In the genomic region with DNA sequence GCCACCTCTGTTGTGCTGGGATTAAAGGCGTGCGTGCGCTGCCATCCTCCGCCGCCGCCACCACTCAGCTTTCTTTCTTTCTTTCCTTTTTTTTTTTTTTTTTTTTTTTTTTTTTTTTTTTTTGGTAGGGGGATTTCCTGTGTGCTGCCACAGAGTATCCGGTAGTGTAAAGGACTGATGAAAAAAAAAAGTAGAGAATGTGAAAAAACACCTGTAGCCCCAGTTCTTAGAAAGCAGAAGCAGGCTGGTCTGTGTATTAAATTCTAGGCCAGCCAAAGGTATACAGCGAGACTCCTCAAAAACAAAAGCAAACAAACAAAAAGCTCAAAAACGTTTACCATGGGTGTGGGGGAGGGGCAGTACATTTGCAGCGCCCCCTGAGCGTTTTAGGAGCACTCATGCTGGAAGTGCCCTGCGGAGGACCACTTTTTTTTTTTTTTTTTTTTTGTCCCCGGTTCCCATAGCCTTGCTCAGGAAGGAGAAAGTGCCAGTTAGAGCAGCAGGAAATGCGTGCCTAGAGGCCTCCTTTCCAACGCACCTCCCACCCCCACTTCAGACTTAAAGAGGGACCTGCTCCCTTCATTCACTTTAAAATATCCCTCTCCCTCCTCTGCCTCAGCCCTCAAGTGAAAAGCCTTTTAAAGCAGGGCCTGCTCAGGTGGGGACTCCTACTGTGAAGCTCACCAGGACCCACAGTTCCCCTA, we compare ENCODE assay signal across 17 mouse cellular contexts. TPM values are rescaled to one million over a fixed set of nuclear protein-coding genes. Genes with fewer than 3 reads are reported as not detected.
DNase-seq lines count a peak whose midpoint lies in the region; ATAC-seq and TF ChIP-seq lines count a peak whose summit lies in the region.
"Had no signal": no experiment of that assay in that cellular context is flagged by ENCODE, and none has a peak within 500 bp of the region (broad histone marks: within the 10 kb centered on the region; RNA-seq: fewer than 3 reads in every experiment).

No protein-coding gene starts in this region.

- no peak for ATAC-seq in kidney, embryonic 16.5 days (ENCODE audit: low FRiP score, low TSS enrichment)
- ATAC-seq in kidney, embryonic 15.5 days (replicated peaks; ENCODE audit: low FRiP score) = no peak
- ATAC-seq: forebrain, embryonic 13.5 days; hindbrain, postnatal 0 days had no signal

- H3K4me2 ChIP-seq in kidney, embryonic 16.5 days (replicated peaks; ENCODE audit: low read depth, low read length) = no peak overlapping the region
- H3K4me2 ChIP-seq in kidney, embryonic 15.5 days = no peak overlapping the region
- H3K4me2 ChIP-seq: forebrain, embryonic 13.5 days; limb, embryonic 15.5 days; lung, embryonic 14.5 days had no signal

- peak overlapping the region; percentile 33; the same call in 1 of the 2 replicates for H3K27ac ChIP-seq in kidney, embryonic 16.5 days (ENCODE audit: low read length)
- H3K27ac ChIP-seq in kidney, embryonic 15.5 days = no peak overlapping the region
- peak overlapping the region; percentile 22; the same call in 1 of the 2 replicates for H3K27ac ChIP-seq in ES-Bruce4 (ENCODE audit: insufficient read depth, low read length)
- 0 out of 2 replicates have a peak overlapping the region, but pooled peaks have one; percentile 24 for H3K27ac ChIP-seq in embryonic facial prominence, embryonic 10.5 days (replicated peaks)
- H3K27ac ChIP-seq: forebrain, embryonic 13.5 days; hindbrain, postnatal 0 days; limb, embryonic 15.5 days; midbrain, embryonic 10.5 days had no signal

- 42% methylated on average over 14 of the region's 15 CpGs for WGBS in kidney, embryonic 16.5 days
- 38% methylated on average over 15 of the region's 15 CpGs for WGBS in kidney, embryonic 15.5 days
- 16% methylated on average over 15 of the region's 15 CpGs for WGBS in embryonic facial prominence, embryonic 10.5 days

- no peak overlapping the region for H3K9ac ChIP-seq in kidney, embryonic 16.5 days (replicated peaks; ENCODE audit: low read length)
- no peak overlapping the region for H3K9ac ChIP-seq in kidney, embryonic 15.5 days
- H3K9ac ChIP-seq in ES-Bruce4 (ENCODE audit: low read depth, poor library complexity, severe bottlenecking) = no peak overlapping the region
- H3K9ac ChIP-seq: forebrain, embryonic 13.5 days; limb, embryonic 15.5 days; lung, embryonic 14.5 days had no signal

- no peaks in the 10 kb centered on the region for H3K27me3 ChIP-seq in kidney, embryonic 16.5 days (ENCODE audit: insufficient read depth, low read length)
- H3K27me3 ChIP-seq in kidney, embryonic 15.5 days = peaks cover 7% of the 10 kb centered on the region; the same call in 1 of the 2 replicates
- H3K27me3 ChIP-seq in ES-Bruce4 (ENCODE audit: control insufficient read depth, insufficient read depth, low read length, poor library complexity, severe bottlenecking) = no peaks in the 10 kb centered on the region
- H3K27me3 ChIP-seq in embryonic facial prominence, embryonic 10.5 days (replicated peaks; ENCODE audit: low read depth, poor library complexity, severe bottlenecking) = peaks cover 16% of the 10 kb centered on the region; the same call in 1 of the 2 replicates
- H3K27me3 ChIP-seq: forebrain, embryonic 13.5 days; limb, embryonic 15.5 days had no signal

- no peaks in the 10 kb centered on the region for H3K36me3 ChIP-seq in kidney, embryonic 16.5 days (ENCODE audit: insufficient read depth, low read length)
- H3K36me3 ChIP-seq in kidney, embryonic 15.5 days = no peaks in the 10 kb centered on the region
- no peaks in the 10 kb centered on the region for H3K36me3 ChIP-seq in ES-Bruce4 (ENCODE audit: control insufficient read depth, insufficient read depth, low read length, poor library complexity, severe bottlenecking)
- H3K36me3 ChIP-seq in embryonic facial prominence, embryonic 10.5 days (replicated peaks) = no peaks in the 10 kb centered on the region
- H3K36me3 ChIP-seq: limb, embryonic 15.5 days; midbrain, embryonic 10.5 days had no signal

- TF ChIP-seq EP300 in ES-Bruce4 (IDR thresholded peaks at IDR 0.05; ENCODE audit: insufficient read depth, low read depth, low read length) = peak; percentile 85

- H3K4me1 ChIP-seq in kidney, embryonic 16.5 days (ENCODE audit: insufficient read depth, low read length) = no peaks in the 10 kb centered on the region
- H3K4me1 ChIP-seq in kidney, embryonic 15.5 days = peaks cover 6% of the 10 kb centered on the region
- peaks cover 11% of the 10 kb centered on the region for H3K4me1 ChIP-seq in ES-Bruce4 (ENCODE audit: control insufficient read depth, insufficient read depth, low read length)
- H3K4me1 ChIP-seq in embryonic facial prominence, embryonic 10.5 days = 0 out of 2 replicates have a peak, but pooled peaks cover 9% of the 10 kb centered on the region
- H3K4me1 ChIP-seq: forebrain, embryonic 13.5 days; limb, embryonic 15.5 days had no signal

- TF ChIP-seq POLR2A in ES-Bruce4 (IDR thresholded peaks at IDR 0.05; ENCODE audit: insufficient read depth, low read length) = no peak

- peak; percentile 26 for DNase-seq in embryonic facial prominence, embryonic 10.5 days (ENCODE audit: low spot score)
- peak; percentile 33 for DNase-seq in thymus, postnatal 14 days
- DNase-seq in cerebellum, adult 18-20 months = no peak
- DNase-seq in layer of hippocampus, postnatal 36 days = no peak
- DNase-seq: cerebellum, adult 8-10 months; kidney, postnatal 25 days; lung, embryonic 14.5 days had no signal

- no peak for TF ChIP-seq CTCF in ES-Bruce4 (IDR thresholded peaks at IDR 0.05; ENCODE audit: low read depth, low read length)

- H3K4me3 ChIP-seq in kidney, embryonic 16.5 days (ENCODE audit: low read length) = no peak overlapping the region
- no peak overlapping the region for H3K4me3 ChIP-seq in kidney, embryonic 15.5 days (replicated peaks)
- no peak overlapping the region for H3K4me3 ChIP-seq in ES-Bruce4 (ENCODE audit: low read depth, low read length)
- H3K4me3 ChIP-seq in embryonic facial prominence, embryonic 10.5 days = no peak overlapping the region
- H3K4me3 ChIP-seq: forebrain, embryonic 13.5 days; limb, embryonic 15.5 days; midbrain, embryonic 10.5 days had no signal

- no peaks in the 10 kb centered on the region for H3K9me3 ChIP-seq in kidney, embryonic 16.5 days (ENCODE audit: low read length)
- H3K9me3 ChIP-seq in kidney, embryonic 15.5 days (replicated peaks) = no peaks in the 10 kb centered on the region
- no peaks in the 10 kb centered on the region for H3K9me3 ChIP-seq in ES-Bruce4 (replicated peaks; ENCODE audit: control insufficient read depth, insufficient read depth, low read length, poor library complexity, severe bottlenecking)
- no peaks in the 10 kb centered on the region for H3K9me3 ChIP-seq in embryonic facial prominence, embryonic 10.5 days
- H3K9me3 ChIP-seq: forebrain, embryonic 13.5 days; limb, embryonic 15.5 days; midbrain, embryonic 10.5 days had no signal

RNA-seq across cellular contexts. Expression of gene Commd7, which starts 6.5 kb away (rescaled TPM):
- 84.2 and 87.4 TPM in 2 replicates for polyA plus RNA-seq in kidney, embryonic 16.5 days (2015; fragmentation: Nextera tagmentation; extraction: Ambion mirVana)
- polyA plus RNA-seq in kidney, embryonic 15.5 days (2015; fragmentation: Nextera tagmentation; extraction: Ambion mirVana) = 75.2 and 78.8 TPM in 2 replicates
- polyA plus RNA-seq in ES-Bruce4 (2011; ENCODE audit: insufficient read depth, insufficient read length, low read depth, missing spikeins) = 16.5 and 18.0 TPM in 2 replicates
- 72.2 and 74.3 TPM in 2 replicates for polyA plus RNA-seq in embryonic facial prominence, embryonic 10.5 days (2016; fragmentation: Nextera tagmentation; extraction: Ambion mirVana)
- 10 to 100 TPM; 30.5 to 32.9 TPM for total RNA-seq in layer of hippocampus, postnatal 36 days (2021)

RNA-seq across cellular contexts. Expression of gene Dnmt3b, which starts 10.1 kb away (rescaled TPM):
- polyA plus RNA-seq in kidney, embryonic 16.5 days (2015; fragmentation: Nextera tagmentation; extraction: Ambion mirVana) = 17.3 and 18.1 TPM in 2 replicates
- polyA plus RNA-seq in kidney, embryonic 15.5 days (2015; fragmentation: Nextera tagmentation; extraction: Ambion mirVana) = 15.7 and 16.5 TPM in 2 replicates
- 105 and 112 TPM in 2 replicates for polyA plus RNA-seq in ES-Bruce4 (2011; ENCODE audit: insufficient read depth, insufficient read length, low read depth, missing spikeins)
- polyA plus RNA-seq in embryonic facial prominence, embryonic 10.5 days (2016; fragmentation: Nextera tagmentation; extraction: Ambion mirVana) = 26.5 and 30.2 TPM in 2 replicates
- total RNA-seq in layer of hippocampus, postnatal 36 days (2021) = 1 to 10 TPM; 1.3 to 1.6 TPM

RNA-seq across cellular contexts. Expression of gene Dnmt3c, which starts 57.3 kb away (rescaled TPM):
- polyA plus RNA-seq in kidney, embryonic 16.5 days (2015; fragmentation: Nextera tagmentation; extraction: Ambion mirVana) = not detected in 2 replicates
- not detected in 2 replicates for polyA plus RNA-seq in kidney, embryonic 15.5 days (2015; fragmentation: Nextera tagmentation; extraction: Ambion mirVana)
- polyA plus RNA-seq in ES-Bruce4 (2011; ENCODE audit: insufficient read depth, insufficient read length, low read depth, missing spikeins) = 5.5 and 5.6 TPM in 2 replicates
- not detected in 2 replicates for polyA plus RNA-seq in embryonic facial prominence, embryonic 10.5 days (2016; fragmentation: Nextera tagmentation; extraction: Ambion mirVana)
- not detected for total RNA-seq in layer of hippocampus, postnatal 36 days (2021)
- total RNA-seq: gastrocnemius, adult 8-10 months; hindbrain, postnatal 0 days had no signal
- polyA plus RNA-seq: embryonic facial prominence, embryonic 14.5 days; forebrain, embryonic 13.5 days; heart, embryonic 16.5 days; hindbrain, postnatal 0 days had no signal

Comparison
In these comparisons a context has a peak if more than half of its experiments do, and no peak if none do; other contexts are left out.
1. DNase-seq: peak in embryonic facial prominence, embryonic 10.5 days (single experiment) and thymus, postnatal 14 days (single experiment); none in cerebellum, adult 18-20 months (0 of 2) and layer of hippocampus, postnatal 36 days (0 of 2).